In genomic region chr3:96261623-96262022, GRCm38 (mm10) we compare ENCODE assay signal across 9 mouse cellular contexts. TPM values are rescaled to one million over a fixed set of nuclear protein-coding genes. Genes with fewer than 3 reads are reported as not detected.
DNase-seq lines count a peak whose midpoint lies in the region; ATAC-seq and TF ChIP-seq lines count a peak whose summit lies in the region.
"Had no signal": no experiment of that assay in that cellular context is flagged by ENCODE, and none has a peak within 500 bp of the region (broad histone marks: within the 10 kb centered on the region; RNA-seq: fewer than 3 reads in every experiment).

No protein-coding gene starts in this region.

- no peak; the same call in 1 of the 2 replicates for TF ChIP-seq RAD21 in CH12.LX (IDR thresholded peaks at IDR 0.05; ENCODE audit: low read depth, low read length)

- H3K36me3 ChIP-seq in heart, embryonic 11.5 days (ENCODE audit: control insufficient read depth, insufficient read depth, low read length), result no peaks in the 10 kb centered on the region
- H3K36me3 ChIP-seq in CH12.LX (replicated peaks in 1 of 2; ENCODE audit: control insufficient read depth in 1 of 2, insufficient read depth in 1 of 2, low read length in 1 of 2) (no peaks in the 10 kb centered on the region), macrophage (ENCODE audit: inconsistent target) (no peaks in the 10 kb centered on the region)
- no peaks in the 10 kb centered on the region for H3K36me3 ChIP-seq in forebrain, embryonic 15.5 days

- 64% methylated on average over 3 of the region's 3 CpGs for WGBS in heart, embryonic 11.5 days (ENCODE audit: insufficient replicate concordance)
- WGBS in forebrain, embryonic 15.5 days, result 61% methylated on average over 3 of the region's 3 CpGs
- WGBS in macrophage (ENCODE audit: missing documents), result 100% methylated on average over 1 of the region's 3 CpGs

- no peak for TF ChIP-seq EP300 in CH12.LX (IDR thresholded peaks at IDR 0.05; ENCODE audit: low read length)

- dilution Hi-C loops in CH12.LX (cut with MboI; ENCODE audit: extremely low pct_ligation_motif_present, extremely low pct_unique_long_range_greater_than_20kb, low sequenced_read_pairs), result no loop called here

- peak overlapping the region; percentile 57; the same call in 1 of the 2 replicates for H3K4me3 ChIP-seq in heart, embryonic 11.5 days (ENCODE audit: low read depth, low read length)
- peak overlapping the region; percentile 62 to 67 (median 63) for H3K4me3 ChIP-seq in CH12.LX (replicated peaks in 1 of 3; ENCODE audit: low read depth in 2 of 3, low read length in 2 of 3, poor library complexity in 1 of 3)
- H3K4me3 ChIP-seq in forebrain, embryonic 15.5 days, result peak overlapping the region; percentile 66
- peak overlapping the region; percentile 51; the same call in 1 of the 2 replicates for H3K4me3 ChIP-seq in macrophage (ENCODE audit: inconsistent target)

- H3K4me2 ChIP-seq in heart, embryonic 11.5 days, result peak overlapping the region; percentile 87
- peak overlapping the region; percentile 81 for H3K4me2 ChIP-seq in CH12.LX (ENCODE audit: insufficient read depth, low read depth, poor library complexity, severe bottlenecking)
- H3K4me2 ChIP-seq in forebrain, embryonic 15.5 days (replicated peaks), result peak overlapping the region; percentile 63

- H3K27ac ChIP-seq in heart, embryonic 11.5 days (ENCODE audit: low read depth, low read length), result peak overlapping the region; percentile 98
- H3K27ac ChIP-seq in CH12.LX (ENCODE audit: insufficient read depth, low read depth), result peak overlapping the region; percentile 98
- H3K27ac ChIP-seq in forebrain, embryonic 15.5 days (replicated peaks), result peak overlapping the region; percentile 99
- H3K27ac ChIP-seq in macrophage, result peak overlapping the region; percentile 95

- peak in 1 of 2 experiments; percentile 64; a peak in 2 of 4 replicates for TF ChIP-seq CTCF in CH12.LX (conservative IDR thresholded peaks at IDR 0.05 in 1 of 2, IDR thresholded peaks at IDR 0.05 in 1 of 2; ENCODE audit: low read depth in 2 of 2, low read length in 2 of 2)

- no peak for DNase-seq in heart, postnatal 25 days (ENCODE audit: low spot score)
- DNase-seq in CH12.LX (ENCODE audit: extremely low read depth) (peak; percentile 43), adipocyte (ENCODE audit: low spot score) (no peak)
- DNase-seq in adrenal gland, postnatal 4 days (ENCODE audit: low spot score in 2 of 2), result no peak
- no peak for DNase-seq in thymus, postnatal 0 days (ENCODE audit: low spot score)

- no peaks in the 10 kb centered on the region for H3K9me3 ChIP-seq in heart, embryonic 11.5 days (replicated peaks; ENCODE audit: control insufficient read depth, low read length)
- no peaks in the 10 kb centered on the region for H3K9me3 ChIP-seq in CH12.LX (replicated peaks; ENCODE audit: low read length)
- no peaks in the 10 kb centered on the region for H3K9me3 ChIP-seq in forebrain, embryonic 15.5 days

- peak overlapping the region; percentile 88; the same call in 1 of the 2 replicates for H3K9ac ChIP-seq in heart, embryonic 11.5 days (ENCODE audit: low read depth, low read length)
- H3K9ac ChIP-seq in CH12.LX (ENCODE audit: insufficient read depth, low read depth), result peak overlapping the region; percentile 85
- peak overlapping the region; percentile 80; the same call in 1 of the 2 replicates for H3K9ac ChIP-seq in forebrain, embryonic 15.5 days (replicated peaks)

- H3K79me2 ChIP-seq in CH12.LX (replicated peaks; ENCODE audit: control insufficient read depth, extremely low read depth, insufficient read depth, poor library complexity, severe bottlenecking) (0 out of 2 replicates have a peak, but pooled peaks cover 10% of the 10 kb centered on the region), macrophage (ENCODE audit: inconsistent target) (no peaks in the 10 kb centered on the region; the same call in 1 of the 2 replicates)

- no peak for TF ChIP-seq POLR2A in CH12.LX (IDR thresholded peaks at IDR 0.05; ENCODE audit: low read depth, low read length)

- in situ Hi-C loops in CH12.LX (cut with MboI; ENCODE audit: low pct_ligation_motif_present, low pct_unique_long_range_greater_than_20kb, low sequenced_read_pairs), result no loop called here

- H3K4me1 ChIP-seq in heart, embryonic 11.5 days (ENCODE audit: control insufficient read depth, insufficient read depth, low read length), result peaks cover 5% of the 10 kb centered on the region
- peaks cover 0 to 37% of the 10 kb centered on the region in 2 experiments; a peak in 2 of 4 replicates for H3K4me1 ChIP-seq in CH12.LX (ENCODE audit: control insufficient read depth in 1 of 2, insufficient read depth in 2 of 2)
- H3K4me1 ChIP-seq in forebrain, embryonic 15.5 days, result peaks cover 21% of the 10 kb centered on the region

- intact Hi-C loops in heart, postnatal 25 days (cut with DNase I), result loop anchor here (1.0 to 2.0 kb wide), 2 partner anchors 13 to 21 kb away; partner anchors contain the start of gene Hist2h2aa2

- no peaks in the 10 kb centered on the region for H3K27me3 ChIP-seq in heart, embryonic 11.5 days (ENCODE audit: control insufficient read depth, insufficient read depth, low read length)
- H3K27me3 ChIP-seq in CH12.LX (replicated peaks), result no peaks in the 10 kb centered on the region
- H3K27me3 ChIP-seq in forebrain, embryonic 15.5 days, result no peaks in the 10 kb centered on the region

- no peak for ATAC-seq in heart, embryonic 11.5 days (replicated peaks; ENCODE audit: insufficient number of reproducible peaks, low FRiP score, low TSS enrichment)
- ATAC-seq in forebrain, embryonic 15.5 days (replicated peaks), result no peak

RNA-seq across cellular contexts. Expression of gene Hist2h4, which starts 1.5 kb away (rescaled TPM):
- polyA plus RNA-seq in heart, embryonic 11.5 days (2014; fragmentation: Nextera tagmentation; extraction: Ambion mirVana), result 1.3 and 2.7 TPM in 2 replicates
- total RNA-seq in heart, postnatal 25 days (2021), result 10 to 100 TPM; 14.4 to 16.9 TPM
- total RNA-seq in CH12.LX (2012; rRNA removed), result 116 and 130 TPM in 2 replicates
- 1.0 and 2.5 TPM in 2 replicates for total RNA-seq in CH12.LX (2014; rRNA removed)
- 0.20 and 0.91 TPM in 2 replicates for polyA plus RNA-seq in CH12.LX (2012; ENCODE audit: insufficient read length, low read depth)
- polyA plus RNA-seq in forebrain, embryonic 15.5 days (2015; fragmentation: Nextera tagmentation; extraction: Ambion mirVana), result 10.1 and 10.9 TPM in 2 replicates
- total RNA-seq in macrophage (2018; cell fraction: chromatin; rRNA removed), result 10 to 100 TPM in 7 of 26 experiments, 1 to 10 TPM in 19; 1.6 to 32.3 (median 3.5) TPM
- 10 to 100 TPM in 8 of 26 experiments, 1 to 10 TPM in 18; 2.0 to 18.5 (median 6.1) TPM for total RNA-seq in macrophage (2018; cell fraction: cytosol; rRNA removed)
- 10 to 100 TPM in 10 of 26 experiments, 1 to 10 TPM in 16; 2.0 to 52.7 (median 8.6) TPM for total RNA-seq in macrophage (2018; cell fraction: nucleus; rRNA removed)
- 0.30 to 0.62 TPM in 2 of 3 replicates, not detected in the other for polyA plus RNA-seq in macrophage (2018)
- 100 to 1,000 TPM in 1 of 2 experiments, 10 to 100 TPM in 1; 97.3 to 110 TPM for total RNA-seq in adrenal gland, postnatal 4 days (2021)
- 101 and 145 TPM in 2 replicates for polyA plus RNA-seq in thymus, postnatal 0 days (2015; fragmentation: Nextera tagmentation; extraction: Ambion mirVana)

RNA-seq across cellular contexts. Expression of gene Hist2h3b, which starts 6.8 kb away (rescaled TPM):
- 24.3 and 29.5 TPM in 2 replicates for polyA plus RNA-seq in heart, embryonic 11.5 days (2014; fragmentation: Nextera tagmentation; extraction: Ambion mirVana)
- 10 to 100 TPM; 25.8 to 48.9 TPM for total RNA-seq in heart, postnatal 25 days (2021)
- 1,287 and 1,421 TPM in 2 replicates for total RNA-seq in CH12.LX (2012; rRNA removed)
- total RNA-seq in CH12.LX (2014; rRNA removed), result 18.3 and 39.4 TPM in 2 replicates
- polyA plus RNA-seq in CH12.LX (2012; ENCODE audit: insufficient read length, low read depth), result 7.2 and 12.1 TPM in 2 replicates
- polyA plus RNA-seq in forebrain, embryonic 15.5 days (2015; fragmentation: Nextera tagmentation; extraction: Ambion mirVana), result 42.5 and 47.6 TPM in 2 replicates
- 10 to 100 TPM in 13 of 26 experiments, 1 to 10 TPM in 10, not detected in 3; 1.8 to 70.3 (median 11.4) TPM for total RNA-seq in macrophage (2018; cell fraction: chromatin; rRNA removed)
- 100 to 1,000 TPM in 2 of 26 experiments, 10 to 100 TPM in 23, 1 to 10 TPM in 1; 3.3 to 121 (median 38.4) TPM for total RNA-seq in macrophage (2018; cell fraction: cytosol; rRNA removed)
- 10 to 100 TPM in 16 of 26 experiments, 1 to 10 TPM in 10; 2.0 to 65.6 (median 12.7) TPM for total RNA-seq in macrophage (2018; cell fraction: nucleus; rRNA removed)
- not detected in 3 replicates for polyA plus RNA-seq in macrophage (2018)
- total RNA-seq in adrenal gland, postnatal 4 days (2021), result 1,000 to 10,000 TPM in 1 of 2 experiments, 100 to 1,000 TPM in 1; 924 to 1,090 TPM
- polyA plus RNA-seq in thymus, postnatal 0 days (2015; fragmentation: Nextera tagmentation; extraction: Ambion mirVana), result 278 and 396 TPM in 2 replicates

RNA-seq across cellular contexts. Expression of gene Hist2h2bb, which starts 7.9 kb away (rescaled TPM):
- 6.6 and 7.1 TPM in 2 replicates for polyA plus RNA-seq in heart, embryonic 11.5 days (2014; fragmentation: Nextera tagmentation; extraction: Ambion mirVana)
- total RNA-seq in heart, postnatal 25 days (2021), result 10 to 100 TPM; 47.3 to 58.1 TPM
- 2,265 and 2,866 TPM in 2 replicates for total RNA-seq in CH12.LX (2012; rRNA removed)
- total RNA-seq in CH12.LX (2014; rRNA removed), result 36.0 and 51.9 TPM in 2 replicates
- polyA plus RNA-seq in CH12.LX (2012; ENCODE audit: insufficient read length, low read depth), result 1.6 and 4.1 TPM in 2 replicates
- 7.1 and 9.9 TPM in 2 replicates for polyA plus RNA-seq in forebrain, embryonic 15.5 days (2015; fragmentation: Nextera tagmentation; extraction: Ambion mirVana)
- total RNA-seq in macrophage (2018; cell fraction: chromatin; rRNA removed), result 10 to 100 TPM in 12 of 26 experiments, 1 to 10 TPM in 4, not detected in 10; 4.5 to 55.2 (median 15.6) TPM
- 10 to 100 TPM in 25 of 26 experiments, 1 to 10 TPM in 1; 4.5 to 64.0 (median 22.6) TPM for total RNA-seq in macrophage (2018; cell fraction: cytosol; rRNA removed)
- total RNA-seq in macrophage (2018; cell fraction: nucleus; rRNA removed), result 10 to 100 TPM in 12 of 26 experiments, 1 to 10 TPM in 11, not detected in 3; 3.3 to 98.4 (median 11.5) TPM
- polyA plus RNA-seq in macrophage (2018), result not detected in 3 replicates
- 100 to 1,000 TPM; 801 to 997 TPM for total RNA-seq in adrenal gland, postnatal 4 days (2021)
- polyA plus RNA-seq in thymus, postnatal 0 days (2015; fragmentation: Nextera tagmentation; extraction: Ambion mirVana), result 47.9 and 71.3 TPM in 2 replicates

RNA-seq across cellular contexts. Expression of gene Hist2h3c1, which starts 15.1 kb away (rescaled TPM):
- polyA plus RNA-seq in heart, embryonic 11.5 days (2014; fragmentation: Nextera tagmentation; extraction: Ambion mirVana), result 0.66 and 1.2 TPM in 2 replicates
- total RNA-seq in heart, postnatal 25 days (2021), result not detected
- total RNA-seq in CH12.LX (2012; rRNA removed) (0.67 and 1.4 TPM in 2 replicates), CH12.LX (2014; rRNA removed) (1.2 and 1.4 TPM in 2 replicates)
- polyA plus RNA-seq in CH12.LX (2012; ENCODE audit: insufficient read length, low read depth) (0.33 and 0.34 TPM in 2 replicates), macrophage (2018) (1.7 to 8.5 TPM (median 4.8 TPM) in 3 replicates)
- polyA plus RNA-seq in forebrain, embryonic 15.5 days (2015; fragmentation: Nextera tagmentation; extraction: Ambion mirVana), result 0.62 TPM in 1 of 2 replicates, not detected in the other
- not detected for total RNA-seq in macrophage (2018; cell fraction: chromatin; rRNA removed)
- 10 to 100 TPM in 4 of 26 experiments, 1 to 10 TPM in 20, under 1 TPM in 2; 0.26 to 13.9 (median 5.0) TPM for total RNA-seq in macrophage (2018; cell fraction: cytosol; rRNA removed)
- total RNA-seq in macrophage (2018; cell fraction: nucleus; rRNA removed), result 1 to 10 TPM in 4 of 26 experiments, under 1 TPM in 2, not detected in 20; 0.60 to 8.0 (median 2.2) TPM
- total RNA-seq in adrenal gland, postnatal 4 days (2021), result 1 to 10 TPM in 1 of 2 experiments, under 1 TPM in 1; 0.98 to 1.6 TPM
- polyA plus RNA-seq in thymus, postnatal 0 days (2015; fragmentation: Nextera tagmentation; extraction: Ambion mirVana), result 0.64 and 0.76 TPM in 2 replicates
- total RNA-seq: gastrocnemius, adult 8-10 months had no signal

RNA-seq across cellular contexts. Expression of gene Hist2h2aa1, which starts 16.3 kb away (rescaled TPM):
- 7.9 and 13.4 TPM in 2 replicates for polyA plus RNA-seq in heart, embryonic 11.5 days (2014; fragmentation: Nextera tagmentation; extraction: Ambion mirVana)
- total RNA-seq in heart, postnatal 25 days (2021), result 10 to 100 TPM in 1 of 2 experiments, 1 to 10 TPM in 1; 7.7 to 40.9 TPM
- total RNA-seq in CH12.LX (2012; rRNA removed), result 1,248 and 1,515 TPM in 2 replicates
- total RNA-seq in CH12.LX (2014; rRNA removed), result 48.1 and 113 TPM in 2 replicates
- polyA plus RNA-seq in CH12.LX (2012; ENCODE audit: insufficient read length, low read depth), result 0.64 and 0.98 TPM in 2 replicates
- polyA plus RNA-seq in forebrain, embryonic 15.5 days (2015; fragmentation: Nextera tagmentation; extraction: Ambion mirVana), result 25.1 and 32.2 TPM in 2 replicates
- 10 to 100 TPM in 9 of 26 experiments, 1 to 10 TPM in 12, not detected in 5; 2.2 to 49.3 (median 9.8) TPM for total RNA-seq in macrophage (2018; cell fraction: chromatin; rRNA removed)
- total RNA-seq in macrophage (2018; cell fraction: cytosol; rRNA removed), result 100 to 1,000 TPM in 4 of 26 experiments, 10 to 100 TPM in 22; 24.8 to 148 (median 55.9) TPM
- 10 to 100 TPM in 20 of 26 experiments, 1 to 10 TPM in 5, not detected in 1; 2.6 to 72.1 (median 24.1) TPM for total RNA-seq in macrophage (2018; cell fraction: nucleus; rRNA removed)
- polyA plus RNA-seq in macrophage (2018), result 24.8 to 42.2 TPM (median 31.8 TPM) in 3 replicates
- 10 to 100 TPM; 34.3 to 35.1 TPM for total RNA-seq in adrenal gland, postnatal 4 days (2021)
- polyA plus RNA-seq in thymus, postnatal 0 days (2015; fragmentation: Nextera tagmentation; extraction: Ambion mirVana), result 117 and 143 TPM in 2 replicates
